Mouse (Mus musculus) heart, adult 2 months (tissue): ENCODE measurements at regions not wholly inside any gene's neighbourhood (a gene's known extent, or its start where the extent isn't known, plus 50 kb on each side); places are given as distances from the start of the nearest gene placed in this dataset.

Experiments
- CTCF ChIP-seq: fragments of 200-600 bp; IDR thresholded peaks from 2 replicates; pipeline ENCODE4 v1.8.1; 2022; ENCODE audit warnings: antibody characterized with exemption, mild to moderate bottlenecking, moderate library complexity
- EP300 ChIP-seq: fragments of 200-500 bp; IDR thresholded peaks from 2 replicates; pipeline ENCODE4 v1.6.1; 2011; ENCODE audit warnings: low read depth, low read length, control low read depth; ENCODE audit not compliant: insufficient read depth

- TF ChIP-seq EP300 (no peak), CTCF (no peak)
Observed at GRCm38 (mm10) chr17:9903313-9903712, 233.8 kb upstream of the Pabpc6 start.
